Mouse (Mus musculus) frontal cortex, adult (tissue): ENCODE data around the gene Tiprl.

Source experiments
- ATAC-seq: cut with Nextera tagmentation; 2 replicates; pipeline ENCODE4 v1.9.2; 2017; ENCODE audit warnings: mild to moderate bottlenecking, moderate library complexity, mixed read lengths; ENCODE audit not compliant: low TSS enrichment

Tiprl gene

GRCm38 (mm10) chr1:165201445-165202012 lies 35.3 kb downstream of the Tiprl start:
- no peak for ATAC-seq

GRCm38 (mm10) chr1:165200748-165201147 lies 36.0 kb downstream of the Tiprl start:
- 0 out of 2 replicates have a peak, but pooled peaks have one; percentile 38 for ATAC-seq

GRCm38 (mm10) chr1:165199639-165200038 lies 37.2 kb downstream of the Tiprl start:
- ATAC-seq = no peak

- ATAC-seq = no peak
Observed at GRCm38 (mm10) chr1:165198951-165199350, 37.8 kb downstream of the Tiprl start.

GRCm38 (mm10) chr1:165197875-165198274 lies 38.9 kb downstream of the Tiprl start:
- ATAC-seq = no peak

GRCm38 (mm10) chr1:165195396-165195960 lies 41.3 kb downstream of the Tiprl start:
- ATAC-seq = no peak

- ATAC-seq = no peak
Observed at GRCm38 (mm10) chr1:165194662-165195013, 42.2 kb downstream of the Tiprl start.

GRCm38 (mm10) chr1:165193880-165194661 lies 42.7 kb downstream of the Tiprl start, which contains the start of gene Sft2d2:
Gene Sft2d2, minus strand, starts transcription at chr1:165194438.
- ATAC-seq = peak; percentile 36

GRCm38 (mm10) chr1:165193426-165193825 lies 43.4 kb downstream of the Tiprl start:
- no peak for ATAC-seq

- ATAC-seq = no peak
Observed at GRCm38 (mm10) chr1:165192714-165193264, 44.0 kb downstream of the Tiprl start.

- no peak for ATAC-seq
Observed at GRCm38 (mm10) chr1:165192102-165192501, 44.7 kb downstream of the Tiprl start.

- peak; percentile 32 for ATAC-seq
Observed at GRCm38 (mm10) chr1:165191611-165192010, 45.2 kb downstream of the Tiprl start.

- ATAC-seq = peak; percentile 47
Observed at GRCm38 (mm10) chr1:165190571-165191273, 46.1 kb downstream of the Tiprl start.

- no peak for ATAC-seq
Observed at GRCm38 (mm10) chr1:165190068-165190467, 46.7 kb downstream of the Tiprl start.

- no peak for ATAC-seq
Observed at GRCm38 (mm10) chr1:165188806-165189580, 47.8 kb downstream of the Tiprl start.

GRCm38 (mm10) chr1:165187357-165187756 lies 49.4 kb downstream of the Tiprl start:
- ATAC-seq = no peak

GRCm38 (mm10) chr1:165186491-165186890 lies 50.3 kb downstream of the Tiprl start:
- ATAC-seq = no peak

- ATAC-seq = no peak; the same call in 1 of the 2 replicates
Observed at GRCm38 (mm10) chr1:165185116-165185515, 51.7 kb downstream of the Tiprl start.

- ATAC-seq = no peak
Observed at GRCm38 (mm10) chr1:165184178-165184577, 52.6 kb downstream of the Tiprl start.

GRCm38 (mm10) chr1:165183400-165183799 lies 53.4 kb downstream of the Tiprl start:
- ATAC-seq = no peak

- 0 out of 2 replicates have a peak, but pooled peaks have one; percentile 9 for ATAC-seq
Observed at GRCm38 (mm10) chr1:165179321-165179720, 57.5 kb downstream of the Tiprl start.
